Mouse (Mus musculus) forebrain, embryonic 10.5 days (tissue): Measurements from ENCODE around the gene Rasal1. TPM values are rescaled to one million over a fixed set of nuclear protein-coding genes. Genes with fewer than 3 reads are reported as not detected.

Experiments
- DNase-seq: peaks from one replicate; pipeline ENCODE4 v3.0.0-alpha.2; 2017; ENCODE audit warnings: low spot score; ENCODE audit errors: extremely low spot score
- H3K27ac ChIP-seq: fragments of 300-500 bp; sonication (generic); 2 replicates; pipeline ENCODE4 v1.5.1; 2016; ENCODE audit warnings: mild to moderate bottlenecking
- H3K27me3 ChIP-seq: fragments of 300-500 bp; sonication (generic); 2 replicates; pipeline ENCODE4 v1.6.1; 2016; ENCODE audit warnings: mild to moderate bottlenecking; ENCODE audit not compliant: poor library complexity, severe bottlenecking
- H3K36me3 ChIP-seq: fragments of 300-500 bp; sonication (generic); replicated peaks from 2 replicates; pipeline ENCODE4 v1.6.1; 2016; ENCODE audit warnings: mild to moderate bottlenecking, moderate library complexity
- H3K4me1 ChIP-seq: fragments of 300-500 bp; sonication (generic); 2 replicates; pipeline ENCODE4 v1.6.1; 2016
- H3K4me3 ChIP-seq: fragments of 300-500 bp; sonication (generic); 2 replicates; pipeline ENCODE4 v1.5.1; 2016; ENCODE audit warnings: mild to moderate bottlenecking, moderate library complexity
- H3K9me3 ChIP-seq: fragments of 300-500 bp; sonication (generic); 2 replicates; pipeline ENCODE4 v1.6.1; 2016; ENCODE audit warnings: mild to moderate bottlenecking, moderate library complexity
- WGBS: fragments of 180-500 bp; shearing (Covaris S2); methylation state at CpG from one replicate; pipeline ENCODE4 v1.1.7; 2016; 5-methylcytosine and 5-hydroxymethylcytosine counted together
- polyA plus RNA-seq: library from polyadenylated mRNA; unstranded; fragments of >200 nt; fragmentation: Nextera tagmentation; extraction: Ambion mirVana; gene quantifications from 2 replicates; pipeline ENCODE4 v1.2.1, GENCODE M21; 2016

Rasal1 gene
- polyA plus RNA-seq, 1 experiment from 2014 or later = 0.24 TPM

DNA sequence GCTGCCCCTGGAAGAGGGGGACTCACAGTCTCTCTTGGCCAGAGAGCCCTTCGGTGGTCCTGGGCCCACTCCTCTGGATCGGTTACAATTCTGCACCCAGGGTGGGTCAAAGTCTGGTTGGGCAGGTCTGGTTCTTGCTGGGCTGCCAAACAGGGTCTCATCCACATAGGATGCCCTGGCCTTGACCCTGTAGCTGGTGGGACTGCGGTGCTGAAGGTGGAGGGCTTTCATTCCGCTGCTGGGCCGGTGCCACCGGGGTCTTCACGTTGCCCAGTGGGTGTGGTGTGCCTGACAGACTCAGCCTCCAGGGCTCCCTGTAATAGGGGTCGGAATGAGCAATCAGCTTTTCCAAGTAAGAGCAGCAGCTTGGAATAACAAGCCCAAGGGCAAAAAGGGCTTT is 37.2 kb upstream of the Rasal1 start:
- 64% methylated on average over 8 of the region's 8 CpGs for WGBS
- H3K9me3 ChIP-seq = peaks cover 7% of the 10 kb centered on the region; the same call in 1 of the 2 replicates
- H3K4me3 ChIP-seq = peak overlapping the region; percentile 81
- peaks cover 44% of the 10 kb centered on the region for H3K36me3 ChIP-seq
- peaks cover 4% of the 10 kb centered on the region; the same call in 1 of the 2 replicates for H3K27me3 ChIP-seq
- DNase-seq = no peak
- H3K27ac ChIP-seq = peak overlapping the region; percentile 95
- peaks cover 20% of the 10 kb centered on the region for H3K4me1 ChIP-seq

DNA sequence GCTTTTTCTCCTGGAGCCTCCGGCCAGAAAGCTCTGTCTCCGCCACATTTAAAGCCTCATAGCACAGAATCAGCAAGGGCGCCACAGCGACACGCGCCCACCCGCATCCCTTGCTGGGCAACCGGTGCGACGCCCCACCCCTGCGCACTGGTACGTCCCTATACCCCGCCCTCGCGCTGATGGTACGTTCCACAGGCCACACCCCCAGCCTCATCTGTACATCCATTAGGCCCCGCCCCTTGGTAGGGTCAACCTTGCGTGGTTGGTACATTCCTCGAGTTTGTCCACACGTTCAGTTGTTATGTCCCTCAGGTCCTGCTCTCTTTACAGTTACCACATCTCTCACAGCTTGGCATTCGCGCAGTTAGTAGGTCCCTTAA is 36.2 kb upstream of the Rasal1 start, which contains the start of the genes Rita1 and Ddx54:
Gene Rita1 (minus strand): TSS at position 148 of the 380 bp plus-strand sequence.
Gene Ddx54 (plus strand): TSS at position 298 of the 380 bp plus-strand sequence.
- Histone ChIP-seq H3K9me3 (peaks cover 7% of the 10 kb centered on the region; the same call in 1 of the 2 replicates), H3K4me3 (peak within 1 kb of the TSS; percentile 81), H3K4me1 (peaks cover 20% of the 10 kb centered on the region), H3K27me3 (no peaks in the 10 kb centered on the region), H3K27ac (peak within 1 kb of the TSS; percentile 95), H3K36me3 (peaks cover 53% of the 10 kb centered on the region)
- under 1% methylated on average over 22 of the region's 22 CpGs for WGBS
- peak; percentile 97 for DNase-seq

DNA sequence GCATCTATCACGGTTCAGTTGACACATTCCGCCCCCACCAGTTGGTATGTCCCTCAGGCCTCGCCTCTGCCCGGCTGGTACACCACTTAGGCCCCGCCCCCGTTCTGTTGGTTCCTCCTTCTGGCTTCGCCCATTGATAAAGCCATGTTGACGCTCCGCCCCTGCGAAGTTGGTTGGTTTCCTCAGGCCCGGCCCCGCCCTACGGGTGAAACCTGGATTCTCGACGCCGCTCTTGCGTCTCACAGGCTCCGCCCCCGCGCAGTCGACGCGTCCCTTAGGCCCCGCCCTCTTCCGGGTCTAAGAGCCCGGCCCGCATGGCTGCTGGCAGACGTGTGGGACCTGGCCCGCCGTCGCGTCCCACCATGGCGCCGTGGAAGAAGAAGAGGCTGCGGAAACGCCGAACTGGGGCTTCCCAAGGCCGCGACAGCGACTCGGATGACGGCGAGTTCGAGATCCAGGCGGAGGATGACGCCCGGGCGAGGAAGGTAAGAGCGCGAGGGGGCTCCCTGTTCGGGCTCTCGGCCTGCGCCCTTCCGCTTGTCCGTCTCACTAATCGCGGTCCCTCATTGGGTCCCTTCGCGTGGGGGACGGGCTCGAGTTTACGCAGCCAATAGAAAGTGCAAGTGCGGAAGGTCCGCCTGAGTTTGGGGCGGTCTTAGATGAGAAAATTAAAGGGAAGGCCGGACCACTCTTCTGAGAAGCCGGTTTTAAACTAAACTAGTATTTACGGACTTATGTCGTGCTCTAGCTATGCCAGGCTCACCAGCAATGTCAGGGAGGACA is 35.6 kb upstream of the Rasal1 start:
- no peaks in the 10 kb centered on the region for H3K27me3 ChIP-seq
- DNase-seq = peak; percentile 100
- peak overlapping the region; percentile 95 for H3K27ac ChIP-seq
- H3K36me3 ChIP-seq = peaks cover 55% of the 10 kb centered on the region
- H3K4me1 ChIP-seq = peaks cover 20% of the 10 kb centered on the region
- WGBS = 0% methylated on average over 69 of the region's 69 CpGs
- peak overlapping the region; percentile 81 for H3K4me3 ChIP-seq
- H3K9me3 ChIP-seq = peaks cover 7% of the 10 kb centered on the region; the same call in 1 of the 2 replicates

DNA sequence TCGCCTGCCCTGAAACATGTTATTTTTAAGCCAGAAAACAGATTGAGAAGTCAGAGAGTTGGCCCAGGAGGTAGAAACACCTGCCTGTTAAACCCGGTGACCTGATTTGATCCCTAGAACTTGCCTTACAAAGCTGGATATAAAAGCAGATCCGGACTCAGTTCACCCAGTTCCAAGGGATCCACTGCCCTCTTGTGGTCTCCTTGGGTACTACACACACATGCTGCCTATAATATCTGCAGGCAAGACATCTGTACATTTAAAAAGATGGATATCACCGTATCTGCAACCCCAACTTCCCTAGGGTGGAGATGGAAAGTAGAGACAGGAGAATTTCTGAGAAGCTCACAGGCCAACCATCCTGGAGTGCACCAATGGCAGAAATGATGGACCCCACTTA is 32.7 kb upstream of the Rasal1 start:
- Histone ChIP-seq H3K4me1 (peaks cover 19% of the 10 kb centered on the region), H3K36me3 (peaks cover 63% of the 10 kb centered on the region), H3K4me3 (no peak overlapping the region), H3K27ac (no peak overlapping the region), H3K27me3 (no peaks in the 10 kb centered on the region), H3K9me3 (peaks cover 7% of the 10 kb centered on the region; the same call in 1 of the 2 replicates)
- DNase-seq = no peak
- 95% methylated on average over 4 of the region's 4 CpGs for WGBS

DNA sequence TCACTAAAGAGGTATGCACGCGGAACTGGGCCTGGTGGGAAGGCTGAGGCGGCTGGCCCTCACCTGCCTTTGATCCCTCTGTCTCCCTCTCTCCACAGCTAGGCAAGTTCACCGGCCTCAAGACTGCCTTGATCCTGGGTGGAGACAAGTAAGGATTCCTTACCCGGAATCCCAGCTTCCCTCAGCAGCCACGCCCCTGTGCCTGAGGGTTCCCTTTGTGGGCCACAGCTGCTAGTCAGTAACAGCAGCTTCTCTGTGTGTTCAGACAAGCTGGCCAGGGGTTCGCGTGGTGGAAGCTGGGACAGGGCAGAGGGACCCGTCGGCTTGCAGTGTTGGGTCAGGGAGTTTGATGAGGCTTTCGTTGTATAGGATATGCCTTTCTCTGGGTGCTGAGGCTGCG is 29.8 kb upstream of the Rasal1 start:
- peaks cover 5% of the 10 kb centered on the region for H3K4me1 ChIP-seq
- H3K9me3 ChIP-seq = peaks cover 7% of the 10 kb centered on the region; the same call in 1 of the 2 replicates
- H3K27ac ChIP-seq = no peak overlapping the region
- H3K27me3 ChIP-seq = no peaks in the 10 kb centered on the region
- no peak overlapping the region for H3K4me3 ChIP-seq
- WGBS = 84% methylated on average over 12 of the region's 12 CpGs
- no peak for DNase-seq
- peaks cover 92% of the 10 kb centered on the region for H3K36me3 ChIP-seq

DNA sequence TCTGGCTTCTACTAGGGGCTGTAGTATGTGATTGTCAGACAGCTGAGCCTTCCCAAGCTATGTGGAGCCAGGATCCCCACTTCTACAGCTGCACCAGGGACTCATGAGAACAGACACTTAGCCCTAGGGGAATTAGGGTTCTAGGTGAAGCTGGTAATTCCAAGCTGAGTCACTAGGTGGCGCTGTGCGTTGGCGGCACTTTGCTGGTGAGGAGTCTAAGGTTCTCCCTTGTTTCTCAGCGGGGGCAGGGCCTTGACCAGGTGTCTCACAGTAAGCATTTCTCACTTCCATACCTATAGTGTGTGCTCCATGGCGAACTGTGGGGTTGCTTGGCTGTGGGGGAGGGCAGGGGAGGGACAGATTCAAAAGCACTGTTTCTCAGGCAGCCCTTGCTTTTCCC is 29.4 kb upstream of the Rasal1 start:
- WGBS = 22% methylated on average over 5 of the region's 5 CpGs
- Histone ChIP-seq H3K4me3 (no peak overlapping the region), H3K27ac (no peak overlapping the region), H3K27me3 (no peaks in the 10 kb centered on the region), H3K36me3 (peaks cover 96% of the 10 kb centered on the region), H3K9me3 (peaks cover 7% of the 10 kb centered on the region; the same call in 1 of the 2 replicates), H3K4me1 (peaks cover under 1% of the 10 kb centered on the region)
- peak; percentile 65 for DNase-seq

DNA sequence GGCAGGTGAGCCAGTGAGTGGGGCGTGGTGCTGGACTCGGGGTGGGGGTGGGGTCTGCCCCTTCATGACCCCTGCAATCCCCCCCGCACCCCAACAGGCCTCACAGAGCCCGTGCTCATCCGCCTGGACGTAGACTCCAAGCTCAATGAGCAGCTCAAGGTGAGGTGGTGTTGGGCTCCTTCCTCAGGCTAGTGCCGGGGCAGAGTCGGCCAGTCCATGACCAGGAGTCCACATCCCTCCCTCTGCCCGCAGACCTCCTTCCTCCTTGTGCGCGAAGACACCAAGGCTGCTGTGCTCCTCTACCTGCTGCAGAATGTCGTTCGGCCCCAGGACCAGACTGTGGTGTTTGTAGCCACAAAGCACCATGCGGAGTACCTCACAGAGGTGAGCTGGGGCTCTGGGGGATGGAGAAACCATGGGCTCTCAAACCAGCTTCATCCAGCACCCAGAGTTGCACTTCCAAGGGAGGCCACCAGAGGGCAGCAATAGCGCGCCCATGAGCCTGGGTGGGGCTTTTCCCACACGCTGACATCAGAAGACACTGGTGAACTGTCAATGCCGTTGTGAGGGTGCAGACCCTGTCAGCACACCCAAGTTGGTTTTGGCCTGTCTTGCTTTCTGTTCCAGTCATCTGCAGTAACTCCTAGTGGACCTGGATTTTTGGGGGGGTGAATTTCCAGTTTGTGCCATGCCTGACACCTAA is 28.1 kb upstream of the Rasal1 start:
- H3K4me1 ChIP-seq = no peaks in the 10 kb centered on the region
- no peak overlapping the region for H3K27ac ChIP-seq
- 70% methylated on average over 18 of the region's 18 CpGs for WGBS
- no peaks in the 10 kb centered on the region for H3K27me3 ChIP-seq
- H3K4me3 ChIP-seq = no peak overlapping the region
- DNase-seq = peak; percentile 76
- H3K9me3 ChIP-seq = peaks cover 7% of the 10 kb centered on the region; the same call in 1 of the 2 replicates
- H3K36me3 ChIP-seq = peaks cover 100% of the 10 kb centered on the region

DNA sequence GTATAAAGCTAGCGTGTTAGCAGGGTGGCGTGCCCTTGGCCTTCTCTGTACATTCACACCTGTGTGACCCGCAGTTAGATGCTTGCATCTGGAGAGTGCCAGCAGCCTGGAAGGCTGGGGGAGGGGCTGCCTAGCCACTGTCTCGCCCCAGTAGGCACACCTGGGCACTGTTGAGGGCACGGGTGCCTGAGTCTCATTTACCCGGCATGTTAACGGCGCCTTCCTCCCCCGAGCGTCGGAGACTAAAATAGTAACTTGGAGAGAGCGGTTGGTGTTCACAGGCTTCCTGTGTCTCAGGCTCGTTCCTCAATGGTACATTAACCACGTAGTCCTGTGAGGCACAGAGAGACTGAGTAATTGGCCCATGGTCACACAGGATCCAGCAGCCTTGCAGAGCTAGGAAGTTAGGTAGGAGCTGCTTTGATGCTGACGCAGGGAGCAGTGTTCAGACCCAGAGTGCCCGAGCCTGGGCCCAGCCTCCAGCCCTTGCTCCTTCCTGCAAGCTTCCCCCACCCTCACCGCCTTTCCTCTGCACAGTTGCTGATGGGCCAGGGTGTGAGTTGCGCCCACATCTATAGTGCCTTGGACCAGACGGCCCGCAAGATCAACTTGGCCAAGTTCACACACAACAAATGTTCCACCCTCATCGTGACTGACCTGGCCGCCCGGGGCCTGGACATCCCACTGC is 27.4 kb upstream of the Rasal1 start:
- Histone ChIP-seq H3K9me3 (no peaks in the 10 kb centered on the region; the same call in 1 of the 2 replicates), H3K36me3 (peaks cover 100% of the 10 kb centered on the region), H3K27me3 (no peaks in the 10 kb centered on the region), H3K27ac (no peak overlapping the region), H3K4me1 (peaks cover 6% of the 10 kb centered on the region), H3K4me3 (no peak overlapping the region)
- 96% methylated on average over 23 of the region's 23 CpGs for WGBS
- no peak for DNase-seq

DNA sequence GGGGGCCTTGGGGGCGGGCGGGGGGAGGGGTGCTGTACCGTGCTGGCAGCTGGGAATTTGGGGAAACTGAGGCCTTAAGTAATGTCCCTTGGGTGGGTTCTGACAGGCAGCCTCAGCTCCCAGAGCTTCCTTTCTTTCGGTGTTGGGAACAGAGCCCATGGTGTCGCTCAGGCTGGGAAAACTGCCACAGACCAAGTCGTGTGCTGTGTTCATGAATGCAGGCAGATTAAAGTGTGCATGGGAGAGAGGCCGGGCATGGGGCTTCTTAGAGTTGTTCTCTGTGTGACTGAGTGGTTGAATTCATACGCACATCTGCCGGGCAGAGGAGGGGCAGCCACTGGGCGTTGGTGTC is 26.8 kb upstream of the Rasal1 start:
- Histone ChIP-seq H3K27ac (no peak overlapping the region), H3K36me3 (peaks cover 100% of the 10 kb centered on the region), H3K4me3 (no peak overlapping the region), H3K27me3 (no peaks in the 10 kb centered on the region), H3K4me1 (peaks cover 11% of the 10 kb centered on the region), H3K9me3 (no peaks in the 10 kb centered on the region)
- DNase-seq = no peak
- 96% methylated on average over 10 of the region's 10 CpGs for WGBS

DNA sequence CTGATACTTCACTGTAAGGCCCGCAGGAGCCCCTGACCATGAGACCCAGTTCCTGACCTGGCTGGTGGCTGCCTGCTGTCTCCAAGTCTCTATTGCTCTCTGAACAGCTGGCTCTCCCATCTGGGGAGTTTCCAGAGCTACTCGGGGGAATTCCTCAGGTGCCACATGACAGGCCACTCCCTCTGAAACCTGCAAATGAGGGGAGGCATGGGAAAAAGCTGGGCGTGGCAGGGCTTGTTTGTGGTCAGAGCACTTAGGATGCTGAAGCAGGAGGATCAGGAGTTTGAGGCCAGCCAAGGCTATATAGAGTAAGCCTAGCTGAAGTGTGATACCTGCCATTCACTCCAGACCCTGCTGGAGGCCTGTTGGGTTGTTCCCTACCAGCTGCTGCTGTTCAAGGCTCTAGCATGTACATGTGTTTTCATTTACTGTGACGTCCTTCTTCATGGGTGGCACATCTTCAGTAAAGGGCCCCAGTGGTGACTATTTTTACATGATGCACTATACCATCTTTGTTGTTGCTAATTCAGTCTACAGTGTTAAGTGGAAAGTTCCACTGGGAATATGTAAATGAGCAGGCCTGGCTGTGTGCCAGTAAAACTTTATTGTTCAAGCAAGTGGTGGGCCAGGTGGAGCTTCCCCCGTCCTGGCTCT is 26.3 kb upstream of the Rasal1 start:
- WGBS = 88% methylated on average over 5 of the region's 5 CpGs
- Histone ChIP-seq H3K27me3 (no peaks in the 10 kb centered on the region), H3K4me3 (no peak overlapping the region), H3K9me3 (no peaks in the 10 kb centered on the region), H3K4me1 (peaks cover 11% of the 10 kb centered on the region), H3K27ac (no peak overlapping the region), H3K36me3 (peaks cover 100% of the 10 kb centered on the region)
- DNase-seq = no peak

DNA sequence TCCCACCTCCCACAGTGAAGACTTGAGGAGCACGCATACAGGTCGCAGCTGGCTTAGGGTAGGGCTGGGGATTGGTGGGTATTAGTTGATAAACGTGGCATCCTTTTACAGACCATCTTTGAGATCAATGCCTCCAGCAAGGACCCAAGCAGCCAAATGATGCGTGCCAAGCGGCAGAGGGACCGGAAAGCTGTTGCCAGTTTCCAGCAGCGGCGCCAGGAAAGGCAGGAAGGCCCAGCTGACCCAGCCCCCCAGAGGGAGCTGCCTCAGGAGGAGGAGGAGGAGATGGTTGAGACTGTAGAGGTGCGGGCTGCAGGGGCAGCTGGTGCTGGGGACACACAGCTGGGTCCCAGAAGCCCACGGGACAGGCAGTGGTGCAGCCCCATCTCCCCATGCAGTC is 24.2 kb upstream of the Rasal1 start:
- Histone ChIP-seq H3K36me3 (peaks cover 96% of the 10 kb centered on the region), H3K4me1 (peaks cover 13% of the 10 kb centered on the region), H3K9me3 (no peaks in the 10 kb centered on the region), H3K4me3 (no peak overlapping the region), H3K27ac (no peak overlapping the region), H3K27me3 (peaks cover under 1% of the 10 kb centered on the region)
- 96% methylated on average over 10 of the region's 10 CpGs for WGBS
- DNase-seq = no peak

DNA sequence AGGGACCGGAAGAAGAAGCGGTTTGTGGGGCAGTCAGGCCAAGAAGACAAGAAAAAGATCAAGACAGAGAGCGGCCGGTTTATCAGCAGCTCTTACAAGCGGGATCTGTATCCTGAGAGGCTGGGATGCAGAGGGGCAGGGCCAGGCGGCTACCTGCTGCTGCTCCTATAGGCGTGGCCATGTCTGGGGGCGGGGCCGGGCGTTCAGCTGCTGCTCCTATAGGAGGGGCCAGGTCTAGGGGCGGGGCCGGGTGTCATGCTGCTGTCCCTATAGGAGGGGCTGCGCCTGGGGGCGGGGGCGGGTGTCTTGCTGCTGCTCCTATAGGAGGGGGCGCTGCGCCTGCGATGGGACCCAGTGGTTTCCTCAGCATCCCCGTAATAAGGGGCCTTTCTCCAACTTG is 22.2 kb upstream of the Rasal1 start:
- Histone ChIP-seq H3K27me3 (peaks cover 20% of the 10 kb centered on the region), H3K9me3 (no peaks in the 10 kb centered on the region; the same call in 1 of the 2 replicates), H3K36me3 (peaks cover 76% of the 10 kb centered on the region), H3K4me1 (peaks cover 18% of the 10 kb centered on the region), H3K27ac (no peak overlapping the region), H3K4me3 (no peak overlapping the region)
- DNase-seq = peak; percentile 75
- WGBS = 24% methylated on average over 19 of the region's 19 CpGs
